Mouse (Mus musculus): Measurements from ENCODE around the gene Rnf182.

The Rnf182 gene
- long read RNA-seq, experiment 1, partial matches to known transcripts: 0 of 1 reads
- long read RNA-seq, experiment 1, other reads (novel, unspliced or antisense): 1 of 1 reads
- long read RNA-seq, experiment 2, partial matches to known transcripts: 0 of 1 reads
- long read RNA-seq, experiment 2, other reads (novel, unspliced or antisense): 0 of 1 reads

DNA sequence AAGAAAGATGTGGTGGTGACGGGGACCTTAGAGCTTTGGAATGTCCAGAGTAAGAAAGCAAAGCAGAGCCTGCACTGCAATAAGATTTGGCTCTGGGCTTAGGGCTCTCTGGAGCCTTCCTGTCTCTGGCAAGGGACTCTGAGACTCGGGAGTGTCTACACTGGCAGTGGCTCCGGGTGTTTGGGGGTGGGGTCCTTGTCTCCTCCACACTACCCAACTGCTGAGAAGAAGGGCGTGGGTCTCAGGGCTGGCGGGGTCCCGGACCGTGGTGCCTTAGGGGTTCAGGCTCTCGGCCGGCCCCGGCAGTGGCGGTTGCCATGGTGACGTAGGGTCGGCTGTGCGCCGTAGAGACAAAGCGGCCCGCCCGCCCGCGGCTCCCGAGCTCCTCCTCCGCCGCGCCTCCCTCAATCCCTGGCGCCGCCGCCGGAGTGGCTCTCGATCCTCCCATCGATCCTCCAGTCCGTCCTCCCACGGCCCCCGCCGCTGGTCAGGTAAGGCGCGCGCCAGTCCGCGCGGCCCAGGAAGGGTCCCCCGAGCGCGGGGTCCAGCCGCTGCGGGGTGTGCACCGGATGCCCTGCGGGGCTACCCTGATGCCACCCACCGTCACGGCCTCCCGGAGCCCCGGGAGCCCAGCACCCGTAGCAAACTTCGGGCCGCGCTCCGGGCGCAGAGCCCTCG, at the start of gene Rnf182:
Rnf182 (plus strand) TSS at position 134 of the 678 bp plus-strand sequence.
- intact Hi-C loops (cut with DNase I): no loop called here

DNA sequence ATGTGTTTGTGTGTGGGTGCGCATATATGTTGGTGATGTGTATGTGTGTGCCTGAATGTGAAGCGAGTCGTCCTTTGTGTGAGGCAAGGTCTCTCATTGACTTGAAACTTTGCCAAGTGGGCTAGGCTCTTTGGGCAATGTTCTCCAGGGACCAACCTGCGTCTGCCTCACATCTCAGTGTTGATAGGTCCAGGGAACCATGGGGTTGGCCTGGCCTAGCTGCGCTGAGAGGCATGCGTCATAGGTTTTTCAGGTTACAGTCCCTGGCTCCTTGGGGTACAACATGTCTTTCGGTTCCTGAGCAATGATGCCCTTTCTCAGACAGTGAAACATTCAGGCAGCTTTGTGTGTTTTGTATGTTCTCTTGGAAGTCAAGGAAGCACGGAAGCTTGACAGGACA, 49.3 kb upstream of the Rnf182 start:
- intact Hi-C loops (cut with DNase I): no loop called here

DNA sequence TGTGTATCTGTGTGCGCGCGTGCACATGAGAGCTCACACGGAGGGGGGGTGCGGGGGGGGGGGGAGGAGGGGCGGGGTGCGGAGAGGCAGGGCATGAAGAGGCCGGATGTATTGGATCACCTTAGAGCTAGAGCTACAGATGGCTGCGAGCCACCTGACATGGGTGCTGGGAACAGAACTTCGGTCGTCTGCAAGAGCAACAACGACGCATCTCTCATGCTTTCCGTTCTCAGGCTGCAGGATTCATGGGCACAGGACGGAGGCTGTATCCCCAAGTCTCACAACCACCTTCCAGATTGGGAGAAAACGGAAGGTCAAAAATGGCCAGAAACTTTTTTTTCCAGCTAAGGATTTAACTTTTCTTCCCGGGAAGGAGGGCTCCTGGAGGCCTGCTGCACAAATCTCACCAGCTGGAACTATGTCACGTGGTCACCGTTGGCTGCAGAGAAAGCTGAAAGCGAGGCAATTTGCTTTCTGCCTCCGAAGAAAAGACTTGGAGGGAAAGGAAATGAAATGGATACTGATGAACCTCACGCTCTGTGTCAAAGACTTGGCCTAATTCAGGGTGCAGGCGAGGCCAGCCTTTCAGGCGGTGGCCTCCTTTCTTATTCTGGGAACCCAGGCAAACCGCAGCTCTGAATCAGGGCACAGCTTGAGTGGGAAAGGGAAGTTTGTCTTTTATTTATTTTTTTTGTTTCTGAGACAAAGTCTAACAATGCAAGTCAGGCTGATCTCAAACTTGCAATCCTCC, 48.2 kb upstream of the Rnf182 start:
- intact Hi-C loops (cut with DNase I): no loop called here

DNA sequence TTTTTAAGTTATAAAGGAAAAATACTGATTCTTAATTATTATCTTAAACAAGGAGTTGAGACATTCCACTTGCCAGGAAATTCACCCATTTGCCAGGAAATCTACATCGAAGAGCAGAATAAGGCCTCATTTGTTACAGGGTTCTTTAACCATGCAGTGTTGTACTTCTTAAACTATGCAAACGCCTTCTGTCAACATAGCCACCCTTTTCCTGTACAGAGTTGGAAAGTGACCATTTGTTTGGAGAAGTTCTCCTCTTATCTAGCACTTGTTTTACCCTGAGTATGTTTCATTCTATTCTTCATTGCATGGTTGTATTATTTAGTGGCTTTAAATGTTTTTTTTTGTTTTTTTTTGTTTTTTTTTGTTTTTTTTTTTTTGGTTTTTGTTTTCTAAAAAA, 41.5 kb upstream of the Rnf182 start:
- intact Hi-C loops (cut with DNase I): no loop called here

DNA sequence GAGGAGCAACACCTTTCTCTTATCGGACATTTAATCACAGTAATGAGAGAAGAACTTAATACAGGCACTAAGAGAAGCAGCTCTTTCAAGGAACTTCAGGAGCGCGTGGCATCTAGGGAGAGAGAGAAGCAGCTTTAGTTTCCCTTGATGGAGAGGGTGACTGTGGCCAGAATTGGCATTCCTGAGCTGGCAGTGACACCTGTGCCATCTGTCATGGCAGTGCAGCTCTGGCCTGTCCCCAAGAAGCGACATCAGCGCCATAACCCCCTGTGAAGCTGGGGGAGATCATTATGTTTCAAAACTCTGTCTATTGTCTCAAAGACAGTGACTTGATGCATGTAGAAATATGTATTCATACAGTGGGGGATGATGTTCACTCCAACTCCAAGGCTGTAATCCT, 40.1 kb upstream of the Rnf182 start:
- intact Hi-C loops (cut with DNase I): loop anchor here (5.0 kb wide), 1 partner anchor 162 kb away; no protein-coding TSS in a partner anchor

DNA sequence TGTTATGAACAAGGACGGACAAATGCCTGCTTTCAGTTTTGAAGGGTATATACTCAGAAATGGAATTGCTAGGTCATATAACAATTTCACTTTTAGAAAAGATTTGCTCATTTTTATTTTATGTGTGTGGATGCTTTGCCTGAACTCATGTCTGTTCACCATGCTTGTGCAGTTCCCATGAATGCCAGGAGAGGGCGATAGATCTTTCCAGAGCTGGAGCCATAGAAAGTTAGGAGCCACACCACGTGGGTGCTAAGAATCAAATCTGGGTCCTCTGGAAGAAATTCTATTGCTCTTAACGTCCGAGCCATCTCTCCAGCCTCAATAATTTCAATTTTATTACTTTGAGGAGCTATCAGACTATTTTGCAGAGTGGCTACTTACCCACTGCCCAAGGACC, 38.3 kb upstream of the Rnf182 start:
- intact Hi-C loops (cut with DNase I): loop anchor here (5.0 kb wide), 1 partner anchor 160 kb away; no protein-coding TSS in a partner anchor

DNA sequence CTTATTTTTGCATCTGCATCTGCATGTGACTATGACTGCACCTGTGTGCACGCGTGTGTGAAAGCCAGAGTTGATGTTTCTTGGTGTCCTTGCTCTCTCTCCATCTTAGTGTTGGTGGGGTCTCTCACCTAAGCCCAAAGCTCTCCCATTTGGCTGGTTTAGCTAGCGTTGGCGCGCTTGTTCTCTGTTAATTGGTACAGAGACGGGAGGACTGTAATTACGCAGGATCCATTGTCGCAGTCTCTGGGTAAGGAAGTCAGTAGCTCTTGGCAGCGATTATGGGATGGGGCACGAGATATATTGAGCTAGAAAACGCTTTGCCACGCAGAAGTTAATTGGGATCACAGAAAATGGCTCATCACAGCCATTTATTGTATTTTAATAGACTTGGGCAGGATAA, 37.7 kb upstream of the Rnf182 start:
- intact Hi-C loops (cut with DNase I): loop anchor here (5.0 kb wide), 1 partner anchor 160 kb away; no protein-coding TSS in a partner anchor

DNA sequence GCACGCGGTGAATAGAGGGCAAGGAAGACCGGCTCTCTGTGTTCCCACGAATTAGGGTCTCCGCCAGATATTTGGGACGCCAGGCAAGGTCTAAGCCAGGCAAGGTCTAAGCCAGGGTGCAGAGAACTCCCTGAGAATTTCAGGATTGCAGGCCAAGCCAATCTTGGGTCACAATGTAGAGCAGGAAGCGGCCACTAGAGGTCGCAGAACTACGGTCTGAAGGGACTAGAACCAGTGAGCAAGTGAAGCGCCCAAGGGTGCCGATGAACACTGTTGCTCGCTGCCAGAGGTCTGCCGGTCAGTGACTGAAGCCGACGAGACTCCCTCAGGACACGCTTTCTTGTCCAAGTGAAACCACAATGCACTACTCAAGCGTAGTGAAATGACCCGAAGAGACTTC, 35.8 kb upstream of the Rnf182 start:
- intact Hi-C loops (cut with DNase I): loop anchor here (5.0 kb wide), 1 partner anchor 158 kb away; no protein-coding TSS in a partner anchor

DNA sequence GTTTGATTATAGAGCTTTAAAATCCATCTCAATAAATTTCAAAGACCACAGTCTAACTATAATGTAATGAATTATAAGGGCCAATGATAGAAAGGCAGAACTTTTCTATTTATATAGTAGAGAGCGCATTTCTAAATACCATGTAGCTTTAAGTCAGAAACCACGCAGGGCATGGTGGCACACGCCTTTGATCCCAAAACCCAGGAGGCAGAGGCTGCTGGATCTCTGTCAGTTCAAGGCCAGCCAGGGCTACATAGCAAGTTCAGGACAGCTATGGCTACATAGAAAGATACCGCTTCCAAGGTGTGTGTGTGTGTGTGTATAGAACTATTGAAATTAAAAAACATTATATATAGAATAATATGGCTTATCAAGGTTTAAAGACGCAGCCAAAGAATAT, 34.8 kb upstream of the Rnf182 start:
- intact Hi-C loops (cut with DNase I): no loop called here

DNA sequence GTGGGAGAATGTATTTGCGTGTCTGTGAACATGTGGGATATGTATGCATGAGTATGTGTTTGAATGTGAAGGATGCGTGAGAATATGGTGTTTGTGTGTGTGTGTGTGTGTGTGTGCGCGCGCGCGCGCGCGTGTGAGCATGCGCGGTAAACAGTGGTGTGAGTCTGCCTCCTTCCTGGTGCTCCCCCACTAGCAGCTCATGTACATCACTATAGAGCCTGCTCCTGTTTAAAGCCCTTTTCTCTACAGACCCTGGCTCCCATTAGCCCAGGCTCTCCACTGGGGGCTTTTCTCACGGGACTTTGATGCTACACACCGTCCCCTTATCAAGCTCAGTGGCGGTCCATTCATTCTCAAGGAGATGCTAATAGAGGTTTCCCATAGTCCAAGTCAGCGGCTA, 32.5 kb upstream of the Rnf182 start:
- intact Hi-C loops (cut with DNase I): no loop called here

DNA sequence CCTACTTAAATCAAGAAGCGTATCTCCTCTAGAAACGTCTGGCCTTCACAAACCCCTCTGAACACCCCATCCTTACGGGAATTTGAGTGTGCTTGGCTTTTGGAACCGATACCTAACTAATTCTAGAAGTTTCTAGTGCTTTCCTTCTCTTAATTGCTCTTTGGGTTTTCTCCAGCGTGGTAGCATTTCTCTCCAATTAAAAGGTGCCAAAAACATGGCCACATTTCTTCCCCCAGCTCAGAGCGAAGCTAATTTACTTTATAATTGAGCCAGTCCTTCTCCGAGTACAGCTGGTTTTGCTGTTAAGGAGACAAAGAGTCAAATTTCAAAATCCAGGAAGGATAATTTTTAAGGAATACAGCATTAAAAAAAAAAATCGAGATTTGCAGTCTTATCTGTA, 32.0 kb upstream of the Rnf182 start:
- intact Hi-C loops (cut with DNase I): no loop called here

DNA sequence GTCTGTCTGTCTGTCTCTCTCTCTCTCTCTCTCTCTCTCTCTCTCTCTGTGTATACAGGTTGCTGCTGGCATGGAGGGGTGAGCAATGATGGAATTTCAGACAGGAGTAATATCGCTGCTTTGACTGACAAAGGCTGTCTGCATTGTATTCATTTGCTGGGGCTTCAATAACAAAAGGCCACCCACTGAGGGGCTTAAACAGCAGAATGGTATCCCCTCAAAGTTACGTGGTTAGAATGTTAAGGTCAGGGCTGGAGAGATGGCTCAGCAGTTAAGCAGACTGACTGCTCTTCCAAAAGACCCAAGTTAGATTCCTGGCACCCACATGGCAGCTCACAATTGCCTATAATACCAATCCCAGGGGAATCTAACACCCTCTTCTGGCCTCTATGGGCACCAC, 30.2 kb upstream of the Rnf182 start:
- intact Hi-C loops (cut with DNase I): no loop called here

DNA sequence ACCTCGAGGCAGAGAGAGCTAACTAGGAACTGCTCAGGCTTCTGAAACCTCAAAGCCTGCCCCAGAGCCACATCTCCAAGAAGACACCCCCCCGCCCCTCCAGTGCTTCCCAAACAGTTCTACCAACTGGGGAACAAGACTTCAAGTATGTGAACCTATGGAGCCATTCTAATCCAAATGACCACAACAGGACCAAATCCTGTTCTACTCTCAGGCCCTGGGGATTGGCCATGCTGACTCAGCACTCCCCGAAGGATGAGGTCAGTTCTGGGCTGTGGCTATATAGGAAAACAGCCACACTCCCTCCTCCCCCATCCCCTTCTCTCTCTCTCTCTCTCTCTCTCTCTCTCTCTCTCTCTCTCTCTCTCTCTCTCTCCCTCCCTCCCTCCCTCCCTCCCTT, 28.5 kb upstream of the Rnf182 start:
- intact Hi-C loops (cut with DNase I): no loop called here

DNA sequence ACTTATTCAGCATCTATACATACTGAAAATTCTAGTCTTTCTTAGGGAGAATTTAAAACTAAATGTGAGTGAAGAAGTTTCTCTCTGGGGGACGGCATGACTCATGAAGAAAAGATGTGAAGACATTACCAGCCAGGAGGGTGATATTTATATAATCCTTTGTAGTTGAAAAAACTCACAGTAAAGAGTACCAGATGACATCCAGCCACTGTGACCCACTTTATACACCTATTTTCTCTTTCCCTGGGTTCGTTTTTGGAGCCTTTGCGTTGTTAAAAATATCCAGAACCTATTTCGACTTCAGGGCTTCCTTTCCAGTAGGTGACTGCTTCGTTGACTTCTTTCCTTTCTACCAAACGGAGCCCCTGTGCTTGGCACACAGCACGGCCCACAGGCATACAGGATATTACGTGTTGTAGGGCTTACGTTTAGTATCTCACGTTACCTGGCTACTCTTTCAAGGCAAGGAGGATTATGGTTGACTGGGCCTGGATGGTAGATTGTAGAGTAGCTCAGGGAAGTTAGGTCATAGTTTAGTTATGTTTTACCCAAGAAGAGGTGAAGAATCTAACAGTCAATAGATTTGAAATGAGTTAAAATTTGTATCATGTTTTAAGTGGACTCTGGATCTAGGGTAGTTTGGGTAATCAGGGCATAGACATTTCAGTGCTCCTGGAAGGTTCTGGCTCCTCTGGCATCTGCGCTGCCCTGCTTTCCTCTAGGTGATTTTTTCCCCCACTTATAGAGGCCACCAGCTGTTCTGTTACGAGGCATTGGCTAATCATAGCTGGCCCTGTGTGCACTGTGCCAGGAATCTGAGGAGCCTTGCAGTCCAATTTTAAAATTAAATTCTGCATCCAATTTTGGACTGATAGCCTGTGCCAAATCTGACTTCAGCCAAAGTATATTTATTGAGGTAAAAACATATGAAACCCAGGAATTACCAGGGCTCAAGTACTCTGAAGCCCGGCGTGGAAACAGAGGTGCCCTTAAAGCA, 27.4 kb upstream of the Rnf182 start:
- intact Hi-C loops (cut with DNase I): no loop called here

DNA sequence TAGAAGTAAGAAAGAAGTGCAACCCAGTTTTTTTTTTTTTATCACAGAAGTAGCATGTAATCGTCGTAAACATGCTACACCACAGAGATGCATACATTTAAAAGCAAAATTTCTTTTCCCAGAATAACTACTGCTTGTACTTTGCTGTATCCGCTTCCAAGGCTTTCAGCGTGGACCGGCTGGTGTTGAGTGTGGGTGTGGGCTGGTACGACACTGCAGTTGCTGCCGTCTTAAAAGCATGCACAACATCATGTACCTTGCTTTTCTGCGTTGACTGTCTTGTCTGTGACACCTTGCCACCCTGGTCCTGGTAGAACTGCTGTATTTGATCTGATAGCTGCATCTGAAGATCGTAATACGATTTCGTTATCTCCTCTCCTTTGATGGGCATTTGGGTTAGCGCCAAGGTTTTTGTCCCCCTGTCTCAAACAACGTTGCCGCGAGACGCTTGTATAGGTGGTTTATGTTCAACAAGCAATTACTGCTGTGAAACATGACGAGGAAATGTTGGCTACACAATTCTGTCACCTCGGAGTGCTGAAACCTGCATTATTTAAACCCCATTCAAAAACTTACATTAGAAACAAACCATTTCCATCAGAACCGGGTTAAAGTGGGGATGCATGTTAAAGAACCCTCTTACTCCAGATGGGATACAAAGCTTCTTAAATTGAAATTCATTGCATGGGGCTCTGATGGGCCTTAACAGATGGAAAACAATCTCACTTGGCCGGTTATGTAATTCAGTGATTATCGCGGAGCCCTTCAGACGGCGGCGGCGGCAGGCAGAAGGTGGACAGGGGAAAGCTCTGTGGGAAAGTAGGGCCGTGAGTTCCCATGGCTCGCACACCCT, 23.5 kb upstream of the Rnf182 start:
- intact Hi-C loops (cut with DNase I): no loop called here

DNA sequence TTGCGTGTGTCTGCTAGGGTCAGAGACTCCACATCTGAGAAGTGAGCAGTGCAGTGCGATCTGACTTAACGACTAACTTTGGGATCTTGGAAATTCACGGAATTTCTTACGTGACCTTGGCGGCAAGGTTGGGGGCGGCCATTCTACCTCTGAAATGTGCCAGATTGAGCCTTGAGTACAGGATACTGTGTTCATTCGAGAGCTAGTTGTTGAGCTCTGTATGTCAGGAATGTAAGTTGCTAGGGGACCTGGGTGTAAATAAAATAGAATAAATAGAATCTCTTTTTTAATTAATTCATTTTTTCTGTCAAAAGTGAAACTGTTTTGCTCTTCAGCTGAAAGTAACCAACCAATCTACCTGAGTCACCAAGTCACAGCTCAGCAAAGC, 22.8 kb upstream of the Rnf182 start:
- intact Hi-C loops (cut with DNase I): no loop called here

DNA sequence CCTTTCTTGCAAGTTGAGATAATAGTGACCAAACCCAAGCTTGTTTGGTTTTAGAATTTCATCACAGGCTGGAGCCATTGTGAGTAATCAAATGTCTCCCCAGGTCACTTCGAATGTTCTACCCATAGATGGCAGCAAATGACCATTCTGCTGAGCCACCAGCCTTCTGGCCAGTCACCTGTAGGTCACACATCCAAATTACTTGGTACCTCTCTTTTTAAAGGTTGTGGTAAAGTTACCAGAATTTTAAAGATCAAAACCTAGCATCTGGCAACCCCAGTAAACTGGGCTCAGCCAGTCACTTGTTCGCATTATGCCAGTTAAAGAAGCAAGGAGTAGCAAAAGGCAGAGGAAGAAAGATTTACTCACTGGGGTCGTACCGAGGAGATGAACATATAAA, 19.6 kb upstream of the Rnf182 start:
- intact Hi-C loops (cut with DNase I): loop anchor here (1.0 kb wide), 1 partner anchor 130 kb away; no protein-coding TSS in a partner anchor

DNA sequence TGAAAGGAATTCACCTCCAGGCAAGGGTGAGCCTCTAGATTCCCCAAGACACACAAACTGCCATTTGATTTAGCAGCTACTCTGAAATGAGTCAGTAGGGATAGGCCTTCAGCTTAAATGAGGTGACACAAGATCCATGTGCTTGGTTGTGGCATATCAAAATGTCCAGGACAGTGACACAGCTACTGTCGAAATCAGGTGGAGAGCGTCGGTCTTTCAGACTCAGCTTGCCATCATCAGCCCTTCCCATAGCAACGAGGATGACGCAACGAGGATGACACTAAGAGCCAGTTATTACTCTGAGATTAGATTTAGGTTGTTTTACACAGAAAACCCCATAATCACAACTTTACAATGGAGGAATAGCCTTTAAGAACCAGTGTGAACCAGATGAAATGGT, 14.5 kb upstream of the Rnf182 start:
- intact Hi-C loops (cut with DNase I): no loop called here

DNA sequence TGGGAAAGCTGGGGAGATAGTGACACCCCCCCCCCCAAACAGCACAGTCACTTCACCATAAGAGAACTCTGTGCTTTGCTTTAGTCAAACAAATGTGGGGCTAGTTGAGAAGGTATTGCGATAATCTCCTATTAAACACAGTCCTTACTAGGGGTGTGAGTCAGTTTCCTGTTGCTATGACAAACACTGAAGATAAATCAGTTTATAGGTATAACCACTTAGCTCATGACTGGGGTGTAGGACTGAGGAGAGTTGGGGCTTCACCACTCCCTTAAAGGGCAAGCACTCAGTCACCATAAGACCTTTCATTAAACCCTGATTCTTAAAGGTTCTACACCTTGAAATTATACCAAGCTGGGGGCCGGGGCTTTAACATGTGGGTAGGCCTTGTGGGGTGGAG, 13.1 kb upstream of the Rnf182 start:
- intact Hi-C loops (cut with DNase I): no loop called here

DNA sequence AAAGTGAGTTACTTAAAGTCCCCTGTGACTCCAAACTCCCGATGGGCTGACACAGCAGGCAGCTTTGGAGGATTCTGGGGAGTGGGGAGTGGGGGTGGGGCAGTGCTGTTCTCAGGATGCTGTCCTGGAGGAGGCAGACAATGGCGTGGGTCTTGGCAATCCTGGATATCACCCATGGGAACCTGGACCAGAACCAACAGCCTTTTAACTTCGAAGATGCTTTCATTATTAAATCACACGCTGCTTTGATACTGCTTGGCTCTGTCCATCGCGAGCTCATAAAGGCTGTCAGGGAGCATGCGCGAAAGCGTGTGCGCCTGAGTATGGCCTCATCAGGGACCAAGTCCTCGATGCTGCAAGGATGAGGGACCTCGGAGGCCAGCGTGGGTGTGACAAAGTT, 12.5 kb upstream of the Rnf182 start:
- intact Hi-C loops (cut with DNase I): no loop called here

All from adrenal gland (tissue).